Mouse (Mus musculus): ENCODE data around the gene Foxk2.
A peak's percentile ranks its signal among the peaks of the same experiment; 100 is the strongest.

The Foxk2 gene

GRCm38 (mm10) chr11:121259160-121260100, at the start of gene Foxk2:
TSS of gene Foxk2 (plus strand) at chr11:121259990.
- peak; percentile 90 for DNase-seq (ENCODE audit: low spot score in 2 of 2)

- no peak for DNase-seq (ENCODE audit: low spot score in 2 of 2)
These were observed 43.0 kb upstream of the Foxk2 start for GRCm38 (mm10) chr11:121216831-121217230.

- DNase-seq (ENCODE audit: low spot score in 2 of 2) = no peak
These were observed 40.0 kb upstream of the Foxk2 start for GRCm38 (mm10) chr11:121219776-121220175.

- DNase-seq (ENCODE audit: low spot score in 2 of 2) = no peak
These were observed 39.0 kb upstream of the Foxk2 start for GRCm38 (mm10) chr11:121220771-121221170.

GRCm38 (mm10) chr11:121221321-121222010, 38.3 kb upstream of the Foxk2 start:
- DNase-seq (ENCODE audit: low spot score in 2 of 2) = no peak

GRCm38 (mm10) chr11:121228129-121229017, 31.4 kb upstream of the Foxk2 start:
- DNase-seq (ENCODE audit: low spot score in 2 of 2) = no peak

- DNase-seq (ENCODE audit: low spot score in 2 of 2) = peak; percentile 85
These were observed 30.8 kb upstream of the Foxk2 start, which contains the start of gene Cybc1 for GRCm38 (mm10) chr11:121229018-121229439. TSS of gene Cybc1 (minus strand) at chr11:121229322.

GRCm38 (mm10) chr11:121231191-121231590, 28.6 kb upstream of the Foxk2 start:
- no peak for DNase-seq (ENCODE audit: low spot score in 2 of 2)

- DNase-seq (ENCODE audit: low spot score in 2 of 2) = peak; percentile 26 to 29
These were observed 28.0 kb upstream of the Foxk2 start for GRCm38 (mm10) chr11:121231628-121232291.

- DNase-seq (ENCODE audit: low spot score in 2 of 2) = no peak
These were observed 27.1 kb upstream of the Foxk2 start for GRCm38 (mm10) chr11:121232706-121233105.

- DNase-seq (ENCODE audit: low spot score in 2 of 2) = no peak
These were observed 24.1 kb upstream of the Foxk2 start for GRCm38 (mm10) chr11:121235475-121236238.

- DNase-seq (ENCODE audit: low spot score in 2 of 2) = peak; percentile 100
These were observed 23.0 kb upstream of the Foxk2 start, which contains the start of gene Narf for GRCm38 (mm10) chr11:121236564-121237344. TSS of gene Narf (plus strand) at chr11:121237253.

GRCm38 (mm10) chr11:121237345-121238128, 22.3 kb upstream of the Foxk2 start:
- no peak for DNase-seq (ENCODE audit: low spot score in 2 of 2)

- no peak for DNase-seq (ENCODE audit: low spot score in 2 of 2)
These were observed 20.1 kb upstream of the Foxk2 start for GRCm38 (mm10) chr11:121239669-121240068.

- DNase-seq (ENCODE audit: low spot score in 2 of 2) = no peak
These were observed 9.6 kb upstream of the Foxk2 start for GRCm38 (mm10) chr11:121250196-121250595.

- DNase-seq (ENCODE audit: low spot score in 2 of 2) = peak; percentile 28 to 31
These were observed 569 bp downstream of the Foxk2 start for GRCm38 (mm10) chr11:121260211-121260906.

GRCm38 (mm10) chr11:121261074-121261473, 1.3 kb downstream of the Foxk2 start:
- no peak for DNase-seq (ENCODE audit: low spot score in 2 of 2)

GRCm38 (mm10) chr11:121277516-121277915, 17.7 kb downstream of the Foxk2 start:
- no peak for DNase-seq (ENCODE audit: low spot score in 2 of 2)
